ENCODE assay signal across 9 mouse cellular contexts in the genomic region with DNA sequence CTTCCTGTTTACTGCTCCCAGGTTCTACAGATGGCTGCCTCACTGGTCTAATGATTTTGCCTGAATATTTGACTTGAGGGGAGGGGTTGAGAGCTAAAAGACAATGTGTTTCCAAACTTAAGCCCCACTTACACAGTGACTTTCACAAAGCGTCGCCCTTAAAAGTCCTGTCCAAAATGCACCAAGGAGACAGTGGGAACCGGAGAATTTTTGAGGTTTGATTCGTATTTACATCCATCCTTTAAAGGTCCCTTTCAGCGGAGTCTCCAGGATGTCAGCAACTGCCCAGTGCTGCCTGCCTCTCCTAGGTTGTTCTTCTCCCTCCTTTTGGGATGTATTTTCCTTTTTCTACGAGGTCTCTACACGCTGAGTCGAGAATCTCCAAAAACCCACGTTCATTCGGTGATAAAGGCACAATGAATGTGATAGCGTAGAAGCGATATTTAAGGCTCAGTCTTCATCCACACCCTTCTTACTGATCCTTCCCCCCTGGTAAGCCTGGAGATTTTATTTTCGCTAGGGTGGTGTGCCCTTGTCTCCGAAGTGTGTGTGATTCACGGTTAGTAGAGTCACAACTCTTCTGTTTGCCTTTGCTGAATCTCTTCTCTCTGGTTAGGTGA. TPM values are rescaled to one million over a fixed set of nuclear protein-coding genes. Genes with fewer than 3 reads are reported as not detected.
DNase-seq lines count a peak whose midpoint lies in the region; ATAC-seq and TF ChIP-seq lines count a peak whose summit lies in the region.
"Had no signal": no experiment of that assay in that cellular context is flagged by ENCODE, and none has a peak within 500 bp of the region (broad histone marks: within the 10 kb centered on the region; RNA-seq: fewer than 3 reads in every experiment).

No protein-coding gene starts in this region.

- 2% methylated on average over 15 of the region's 15 CpGs for WGBS in forebrain, embryonic 11.5 days
- WGBS in hindbrain, postnatal 0 days = 1% methylated on average over 15 of the region's 15 CpGs
- 2% methylated on average over 15 of the region's 15 CpGs for WGBS in neural tube, embryonic 15.5 days

- H3K4me1 ChIP-seq in forebrain, embryonic 11.5 days (replicated peaks; ENCODE audit: control insufficient read depth, insufficient read depth, low read length) = peaks cover 30% of the 10 kb centered on the region
- 0 out of 2 replicates have a peak, but pooled peaks cover 11% of the 10 kb centered on the region for H3K4me1 ChIP-seq in hindbrain, postnatal 0 days (ENCODE audit: insufficient read depth, low read length)
- peaks cover 55% of the 10 kb centered on the region for H3K4me1 ChIP-seq in neural tube, embryonic 15.5 days

- H3K27me3 ChIP-seq in forebrain, embryonic 11.5 days (ENCODE audit: control insufficient read depth, insufficient read depth, low read length) = peaks cover 18% of the 10 kb centered on the region
- H3K27me3 ChIP-seq in hindbrain, postnatal 0 days (ENCODE audit: insufficient read depth, low read length) = peaks cover 28% of the 10 kb centered on the region
- peaks cover 73% of the 10 kb centered on the region for H3K27me3 ChIP-seq in neural tube, embryonic 15.5 days (replicated peaks)

- H3K4me2 ChIP-seq in forebrain, embryonic 11.5 days (ENCODE audit: low read depth, low read length, severe bottlenecking) = peak overlapping the region; percentile 90
- peak overlapping the region; percentile 78 for H3K4me2 ChIP-seq in hindbrain, postnatal 0 days (ENCODE audit: low read depth, low read length)
- peak overlapping the region; percentile 69 for H3K4me2 ChIP-seq in neural tube, embryonic 15.5 days

- TF ChIP-seq CTCF in hindbrain, postnatal 0 days (IDR thresholded peaks at IDR 0.05; ENCODE audit: low read depth) = no peak

- ATAC-seq in forebrain, embryonic 11.5 days (replicated peaks; ENCODE audit: low FRiP score) = no peak
- no peak for ATAC-seq in hindbrain, postnatal 0 days
- ATAC-seq in neural tube, embryonic 15.5 days (ENCODE audit: low FRiP score) = no peak

- H3K27ac ChIP-seq in forebrain, embryonic 11.5 days (ENCODE audit: low read depth, low read length) = peak overlapping the region; percentile 81; the same call in 1 of the 2 replicates
- no peak overlapping the region for H3K27ac ChIP-seq in hindbrain, postnatal 0 days
- no peak overlapping the region for H3K27ac ChIP-seq in neural tube, embryonic 15.5 days (replicated peaks)
- H3K27ac ChIP-seq: liver, embryonic 13.5 days had no signal

- peak overlapping the region; percentile 88 for H3K9ac ChIP-seq in forebrain, embryonic 11.5 days (ENCODE audit: low read length)
- no peak overlapping the region; the same call in 1 of the 2 replicates for H3K9ac ChIP-seq in hindbrain, postnatal 0 days (replicated peaks; ENCODE audit: low read length)
- no peak overlapping the region for H3K9ac ChIP-seq in neural tube, embryonic 15.5 days (replicated peaks)
- H3K9ac ChIP-seq: liver, embryonic 13.5 days had no signal

- H3K9me3 ChIP-seq in forebrain, embryonic 11.5 days (ENCODE audit: control insufficient read depth, low read length) = no peaks in the 10 kb centered on the region
- no peaks in the 10 kb centered on the region for H3K9me3 ChIP-seq in hindbrain, postnatal 0 days (ENCODE audit: low read length)
- no peaks in the 10 kb centered on the region for H3K9me3 ChIP-seq in neural tube, embryonic 15.5 days (replicated peaks)
- H3K9me3 ChIP-seq: liver, embryonic 13.5 days had no signal

- H3K4me3 ChIP-seq in forebrain, embryonic 11.5 days (ENCODE audit: low read depth, low read length) = peak overlapping the region; percentile 78
- H3K4me3 ChIP-seq in hindbrain, postnatal 0 days (ENCODE audit: low read length) = peak overlapping the region; percentile 46
- peak overlapping the region; percentile 38; the same call in 1 of the 2 replicates for H3K4me3 ChIP-seq in neural tube, embryonic 15.5 days (replicated peaks)

- peak; percentile 33 for DNase-seq in retina, embryonic 14.5 days (ENCODE audit: low spot score)
- no peak for DNase-seq in retina, postnatal 1 day
- DNase-seq in forebrain, embryonic 11.5 days (ENCODE audit: low spot score) = no peak
- DNase-seq in hindbrain, postnatal 0 days (ENCODE audit: low spot score) = no peak
- DNase-seq in gastrocnemius, postnatal 10 days = no peak
- DNase-seq in layer of hippocampus, postnatal 36 days = no peak
- DNase-seq: adrenal gland, adult 8-10 months; liver, embryonic 13.5 days had no signal

- no peaks in the 10 kb centered on the region for H3K36me3 ChIP-seq in forebrain, embryonic 11.5 days (ENCODE audit: control insufficient read depth, insufficient read depth, low read length)
- H3K36me3 ChIP-seq in hindbrain, postnatal 0 days (ENCODE audit: insufficient read depth, low read length) = no peaks in the 10 kb centered on the region
- no peaks in the 10 kb centered on the region for H3K36me3 ChIP-seq in neural tube, embryonic 15.5 days
- H3K36me3 ChIP-seq: liver, embryonic 13.5 days had no signal

RNA-seq across cellular contexts. Expression of a gene that starts 1.1 kb away (rescaled TPM):
- polyA plus RNA-seq in forebrain, embryonic 11.5 days (2014; fragmentation: Nextera tagmentation; extraction: Ambion mirVana) = 60.8 and 70.0 TPM in 2 replicates
- 5.6 and 7.2 TPM in 2 replicates for total RNA-seq in hindbrain, postnatal 0 days (2014; rRNA removed)
- polyA plus RNA-seq in hindbrain, postnatal 0 days (2015; fragmentation: Nextera tagmentation; extraction: Ambion mirVana) = 6.4 and 7.2 TPM in 2 replicates
- polyA plus RNA-seq in neural tube, embryonic 15.5 days (2015; fragmentation: Nextera tagmentation; extraction: Ambion mirVana) = 6.3 and 28.7 TPM in 2 replicates
- 1 to 10 TPM in 1 of 2 experiments, under 1 TPM in 1; 0.28 to 1.1 TPM for total RNA-seq in gastrocnemius, postnatal 10 days (2021)
- 1 to 10 TPM; 5.5 to 6.7 TPM for total RNA-seq in layer of hippocampus, postnatal 36 days (2021)
